14 mouse cellular contexts compared by ENCODE assay signal in the genomic region with DNA sequence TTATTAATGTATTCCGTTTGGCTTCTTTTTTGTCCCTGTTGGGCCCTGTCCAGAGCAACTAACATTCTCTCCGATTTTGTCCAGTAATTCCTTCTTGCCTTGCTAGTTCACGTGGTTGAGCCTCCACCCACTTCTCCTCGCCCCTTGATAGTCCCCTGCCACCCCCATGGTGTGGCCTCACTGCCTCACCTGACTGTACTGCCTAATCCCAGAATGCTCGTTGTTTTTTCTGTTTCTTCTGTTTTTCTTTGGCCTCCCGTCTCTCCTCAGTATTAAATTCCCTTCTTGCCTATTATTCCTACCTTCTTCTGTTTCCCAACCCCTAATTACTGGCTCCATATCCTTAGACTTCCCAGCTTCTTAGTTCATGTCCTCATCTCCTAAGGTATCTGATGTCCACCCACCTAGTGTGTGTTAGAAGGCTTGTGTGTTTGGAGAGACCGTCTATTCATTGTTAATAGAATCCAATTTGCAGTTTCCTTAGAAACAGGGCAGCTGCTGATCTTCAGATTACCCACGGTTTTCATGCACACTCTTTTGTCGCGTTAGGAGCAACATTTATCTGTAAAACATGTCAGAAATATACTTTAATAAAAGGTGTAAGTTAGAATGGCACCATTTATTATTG.
A peak's percentile ranks its signal among the peaks of the same experiment; 100 is the strongest.
DNase-seq lines count a peak whose midpoint lies in the region; ATAC-seq and TF ChIP-seq lines count a peak whose summit lies in the region.
"Had no signal": no experiment of that assay in that cellular context is flagged by ENCODE, and none has a peak within 500 bp of the region (broad histone marks: within the 10 kb centered on the region; RNA-seq: fewer than 3 reads in every experiment).

No protein-coding gene starts in this region.

- peaks cover 8% of the 10 kb centered on the region; the same call in 1 of the 2 replicates for H3K4me1 ChIP-seq in liver, postnatal 0 days (ENCODE audit: insufficient read depth)
- peaks cover 3% of the 10 kb centered on the region; the same call in 1 of the 2 replicates for H3K4me1 ChIP-seq in liver, embryonic 12.5 days
- H3K4me1 ChIP-seq in forebrain, embryonic 13.5 days: peaks cover 33% of the 10 kb centered on the region
- H3K4me1 ChIP-seq in stomach, embryonic 16.5 days (ENCODE audit: control insufficient read depth, insufficient read depth, low read length): peaks cover 36% of the 10 kb centered on the region
- peaks cover 8% of the 10 kb centered on the region for H3K4me1 ChIP-seq in intestine, postnatal 0 days (replicated peaks; ENCODE audit: control insufficient read depth, insufficient read depth, low read length)

- WGBS in liver, postnatal 0 days (ENCODE audit: insufficient replicate concordance): 78% methylated on average over 10 of the region's 10 CpGs
- WGBS in liver, embryonic 12.5 days (ENCODE audit: insufficient replicate concordance): 69% methylated on average over 10 of the region's 10 CpGs
- 25% methylated on average over 10 of the region's 10 CpGs for WGBS in forebrain, embryonic 13.5 days
- WGBS in stomach, embryonic 16.5 days: 53% methylated on average over 10 of the region's 10 CpGs
- 57% methylated on average over 10 of the region's 10 CpGs for WGBS in intestine, postnatal 0 days

- TF ChIP-seq CTCF in liver, postnatal 0 days (IDR thresholded peaks at IDR 0.05; ENCODE audit: low read depth): no peak
- no peak for TF ChIP-seq CTCF in intestine, postnatal 0 days (IDR thresholded peaks at IDR 0.05; ENCODE audit: low read depth)

- peak overlapping the region; percentile 96 for H3K27ac ChIP-seq in liver, postnatal 0 days (ENCODE audit: low read depth)
- no peak overlapping the region for H3K27ac ChIP-seq in liver, embryonic 12.5 days
- H3K27ac ChIP-seq in forebrain, embryonic 13.5 days: peak overlapping the region; percentile 16; the same call in 1 of the 2 replicates
- H3K27ac ChIP-seq in stomach, embryonic 16.5 days (ENCODE audit: low read length): peak overlapping the region; percentile 69
- H3K27ac ChIP-seq in intestine, postnatal 0 days (ENCODE audit: low read depth, low read length): no peak overlapping the region

- ATAC-seq in liver, postnatal 0 days: no peak
- no peak for ATAC-seq in liver, embryonic 12.5 days
- ATAC-seq in forebrain, embryonic 13.5 days: no peak
- no peak for ATAC-seq in stomach, embryonic 16.5 days (ENCODE audit: insufficient read depth, low FRiP score)
- no peak for ATAC-seq in cerebellum, adult (ENCODE audit: insufficient number of reproducible peaks, low FRiP score, low TSS enrichment)
- ATAC-seq in intestine, postnatal 0 days: no peak

- DNase-seq in heart, adult 11 months: peak; percentile 28
- DNase-seq in heart, adult 9 months (ENCODE audit: low spot score in 2 of 2): no peak
- DNase-seq in liver, postnatal 0 days: no peak
- DNase-seq: adrenal gland, postnatal 14 days; B cell, adult 2 months; cerebellum, postnatal 14 days; layer of hippocampus, postnatal 36 days; lung, embryonic 14.5 days; thymus, postnatal 4 days had no signal

- no peak overlapping the region for H3K4me2 ChIP-seq in liver, postnatal 0 days (ENCODE audit: low read depth, low read length)
- no peak overlapping the region for H3K4me2 ChIP-seq in liver, embryonic 12.5 days
- H3K4me2 ChIP-seq in forebrain, embryonic 13.5 days: no peak overlapping the region
- H3K4me2 ChIP-seq in stomach, embryonic 16.5 days (ENCODE audit: low read depth, low read length): no peak overlapping the region
- no peak overlapping the region for H3K4me2 ChIP-seq in intestine, postnatal 0 days (replicated peaks; ENCODE audit: low read depth)
- H3K4me2 ChIP-seq: lung, embryonic 14.5 days had no signal

- no peaks in the 10 kb centered on the region; the same call in 1 of the 2 replicates for H3K9me3 ChIP-seq in liver, postnatal 0 days (ENCODE audit: low read length)
- no peaks in the 10 kb centered on the region for H3K9me3 ChIP-seq in liver, embryonic 12.5 days (replicated peaks)
- H3K9me3 ChIP-seq in forebrain, embryonic 13.5 days (replicated peaks): peaks cover 7% of the 10 kb centered on the region; the same call in 1 of the 2 replicates
- H3K9me3 ChIP-seq in stomach, embryonic 16.5 days (replicated peaks; ENCODE audit: control insufficient read depth, low read length): no peaks in the 10 kb centered on the region
- no peaks in the 10 kb centered on the region for H3K9me3 ChIP-seq in intestine, postnatal 0 days (ENCODE audit: control insufficient read depth)

- H3K36me3 ChIP-seq in liver, postnatal 0 days (replicated peaks; ENCODE audit: insufficient read depth, low read length): no peaks in the 10 kb centered on the region
- no peaks in the 10 kb centered on the region for H3K36me3 ChIP-seq in liver, embryonic 12.5 days
- peaks cover 6% of the 10 kb centered on the region; the same call in 1 of the 2 replicates for H3K36me3 ChIP-seq in forebrain, embryonic 13.5 days (ENCODE audit: poor library complexity, severe bottlenecking)
- no peaks in the 10 kb centered on the region for H3K36me3 ChIP-seq in stomach, embryonic 16.5 days (ENCODE audit: control insufficient read depth, insufficient read depth, low read length)
- no peaks in the 10 kb centered on the region for H3K36me3 ChIP-seq in intestine, postnatal 0 days (ENCODE audit: control insufficient read depth, insufficient read depth)

- H3K9ac ChIP-seq in liver, postnatal 0 days (replicated peaks): no peak overlapping the region
- no peak overlapping the region for H3K9ac ChIP-seq in liver, embryonic 12.5 days
- H3K9ac ChIP-seq in forebrain, embryonic 13.5 days: no peak overlapping the region
- H3K9ac ChIP-seq in stomach, embryonic 16.5 days (ENCODE audit: low read length): peak overlapping the region; percentile 9; the same call in 1 of the 2 replicates
- no peak overlapping the region for H3K9ac ChIP-seq in intestine, postnatal 0 days (ENCODE audit: low read depth, low read length)
- H3K9ac ChIP-seq: lung, embryonic 14.5 days had no signal

- TF ChIP-seq EP300 in liver, postnatal 0 days (IDR thresholded peaks at IDR 0.05; ENCODE audit: low read depth): no peak

- no peaks in the 10 kb centered on the region for H3K27me3 ChIP-seq in liver, postnatal 0 days (ENCODE audit: insufficient read depth, low read length)
- no peaks in the 10 kb centered on the region for H3K27me3 ChIP-seq in liver, embryonic 12.5 days (replicated peaks)
- peaks cover 3% of the 10 kb centered on the region; the same call in 1 of the 2 replicates for H3K27me3 ChIP-seq in forebrain, embryonic 13.5 days
- H3K27me3 ChIP-seq in stomach, embryonic 16.5 days (ENCODE audit: control insufficient read depth, insufficient read depth, low read length): no peaks in the 10 kb centered on the region
- no peaks in the 10 kb centered on the region for H3K27me3 ChIP-seq in intestine, postnatal 0 days (replicated peaks; ENCODE audit: control insufficient read depth, insufficient read depth, low read length)

- no peak overlapping the region for H3K4me3 ChIP-seq in liver, postnatal 0 days (ENCODE audit: low read depth, low read length)
- no peak overlapping the region for H3K4me3 ChIP-seq in liver, embryonic 12.5 days
- H3K4me3 ChIP-seq in forebrain, embryonic 13.5 days: no peak overlapping the region
- H3K4me3 ChIP-seq in stomach, embryonic 16.5 days (replicated peaks; ENCODE audit: low read length): no peak overlapping the region
- H3K4me3 ChIP-seq in intestine, postnatal 0 days (ENCODE audit: low read depth, low read length): no peak overlapping the region

Comparison
In these comparisons a context has a peak if more than half of its experiments do, and no peak if none do; other contexts are left out.
1. H3K27ac ChIP-seq: peak in liver, postnatal 0 days (single experiment), forebrain, embryonic 13.5 days (single experiment) and stomach, embryonic 16.5 days (single experiment); none in liver, embryonic 12.5 days (single experiment) and intestine, postnatal 0 days (single experiment).